Mouse (Mus musculus) ES-Bruce4 (cell line): ENCODE measurements at regions not wholly inside any gene's neighbourhood (a gene's known extent, or its start where the extent isn't known, plus 50 kb on each side); places are given as distances from the start of the nearest gene placed in this dataset.
A peak's percentile ranks its signal among the peaks of the same experiment; 100 is the strongest.
"Not testable (repeated sequence)": the region's sequence is repeated elsewhere in the genome, so short reads cannot be mapped to it uniquely, and the experiment has no call there.

Source experiments
- H3K27ac ChIP-seq: 2 replicates; pipeline ENCODE4 v1.5.1; 2012; ENCODE audit warnings: low read length, inconsistent platforms; ENCODE audit not compliant: insufficient read depth
- H3K27me3 ChIP-seq: 2 replicates; pipeline ENCODE4 v1.6.1; 2012; ENCODE audit warnings: mild to moderate bottlenecking, low read length, inconsistent platforms; ENCODE audit not compliant: control insufficient read depth, poor library complexity, insufficient read depth, severe bottlenecking
- H3K36me3 ChIP-seq: 2 replicates; pipeline ENCODE4 v1.6.1; 2012; ENCODE audit warnings: inconsistent platforms, mild to moderate bottlenecking, low read length, moderate library complexity; ENCODE audit not compliant: control insufficient read depth, poor library complexity, insufficient read depth, severe bottlenecking
- H3K4me1 ChIP-seq: one replicate; pipeline ENCODE4 v1.8.1; 2011; ENCODE audit warnings: low read length; ENCODE audit not compliant: control insufficient read depth, insufficient read depth
- H3K4me3 ChIP-seq: 2 replicates; pipeline ENCODE4 v1.5.1; 2011; ENCODE audit warnings: low read depth, mild to moderate bottlenecking, low read length
- H3K9ac ChIP-seq: 2 replicates; pipeline ENCODE4 v1.6.1; 2012; ENCODE audit warnings: low read depth, mild to moderate bottlenecking, inconsistent platforms; ENCODE audit not compliant: poor library complexity, severe bottlenecking
- H3K9me3 ChIP-seq: replicated peaks from 2 replicates; pipeline ENCODE4 v1.6.1; 2012; ENCODE audit warnings: mild to moderate bottlenecking, low read length, inconsistent platforms; ENCODE audit not compliant: control insufficient read depth, poor library complexity, insufficient read depth, severe bottlenecking
- CTCF ChIP-seq: IDR thresholded peaks from one replicate; pipeline ENCODE4 v1.8.1; 2011; ENCODE audit warnings: low read depth, low read length
- EP300 ChIP-seq: IDR thresholded peaks from 2 replicates; pipeline ENCODE4 v1.6.1; 2011; ENCODE audit warnings: low read depth, low read length; ENCODE audit not compliant: insufficient read depth
- POLR2A ChIP-seq: IDR thresholded peaks from one replicate; pipeline ENCODE4 v1.8.1; 2011; ENCODE audit warnings: low read length; ENCODE audit not compliant: insufficient read depth

- TF ChIP-seq CTCF (no peak), POLR2A (no peak), EP300 (no peak)
- no peak overlapping the region for H3K4me3 ChIP-seq
- no peaks in the 10 kb centered on the region for H3K9me3 ChIP-seq
- no peak overlapping the region for H3K27ac ChIP-seq
- H3K9ac ChIP-seq: no peak overlapping the region
- no peaks in the 10 kb centered on the region for H3K36me3 ChIP-seq
- H3K27me3 ChIP-seq: no peaks in the 10 kb centered on the region
- no peaks in the 10 kb centered on the region for H3K4me1 ChIP-seq
Observed at GRCm38 (mm10) chr13:60478301-60478700, 123.4 kb upstream of the Dapk1 start.

GRCm38 (mm10) chr13:60479043-60479861 is 122.5 kb upstream of the Dapk1 start:
- H3K36me3 ChIP-seq: no peaks in the 10 kb centered on the region
- H3K9ac ChIP-seq: peak overlapping the region; percentile 56; the same call in 1 of the 2 replicates
- H3K9me3 ChIP-seq: 0 out of 2 replicates have a peak, but pooled peaks cover 4% of the 10 kb centered on the region
- H3K4me3 ChIP-seq: no peak overlapping the region
- peak; percentile 8 for TF ChIP-seq CTCF
- no peak for TF ChIP-seq EP300
- no peaks in the 10 kb centered on the region for H3K4me1 ChIP-seq
- no peak overlapping the region for H3K27ac ChIP-seq
- H3K27me3 ChIP-seq: no peaks in the 10 kb centered on the region

- H3K27me3 ChIP-seq: no peaks in the 10 kb centered on the region
- H3K27ac ChIP-seq: no peak overlapping the region
- no peak overlapping the region for H3K4me3 ChIP-seq
- H3K36me3 ChIP-seq: no peaks in the 10 kb centered on the region
- H3K4me1 ChIP-seq: no peaks in the 10 kb centered on the region
- no peak for TF ChIP-seq CTCF
- TF ChIP-seq EP300: no peak
- TF ChIP-seq POLR2A: no peak
- H3K9me3 ChIP-seq: 0 out of 2 replicates have a peak, but pooled peaks cover 4% of the 10 kb centered on the region
- no peak overlapping the region for H3K9ac ChIP-seq
Observed at GRCm38 (mm10) chr13:60479862-60480730, 121.7 kb upstream of the Dapk1 start.

GRCm38 (mm10) chr13:60480731-60481431 is 120.9 kb upstream of the Dapk1 start:
- no peak for TF ChIP-seq CTCF
- TF ChIP-seq POLR2A: no peak
- TF ChIP-seq EP300: no peak
- Histone ChIP-seq H3K27ac (no peak overlapping the region), H3K27me3 (no peaks in the 10 kb centered on the region)

GRCm38 (mm10) chr13:60481451-60481850 is 120.3 kb upstream of the Dapk1 start:
- not testable (repeated sequence) for H3K4me1 ChIP-seq, H3K9me3 ChIP-seq, H3K36me3 ChIP-seq, H3K4me3 ChIP-seq, H3K27ac ChIP-seq, H3K9ac ChIP-seq, H3K27me3 ChIP-seq

More at GRCm38 (mm10) chr13:60480731-60481431, 120.9 kb upstream of the Dapk1 start:
- Histone ChIP-seq H3K4me3 (0 out of 2 replicates have a peak overlapping the region, but pooled peaks have one; percentile 14), H3K9ac (no peak overlapping the region), H3K36me3 (no peaks in the 10 kb centered on the region), H3K4me1 (no peaks in the 10 kb centered on the region), H3K9me3 (0 out of 2 replicates have a peak, but pooled peaks cover 4% of the 10 kb centered on the region)
